Mouse (Mus musculus): ENCODE results near the gene Trim71. TPM values are rescaled to one million over a fixed set of nuclear protein-coding genes. Genes with fewer than 3 reads are reported as not detected.
A peak's percentile ranks its signal among the peaks of the same experiment; 100 is the strongest.

Trim71 gene
- polyA plus RNA-seq, 1 experiment from 2014 or later = 1.9 TPM

- 64% methylated on average over 5 of the region's 5 CpGs for WGBS
- H3K4me1 ChIP-seq (ENCODE audit: control insufficient read depth, insufficient read depth, low read length) = peaks cover 5% of the 10 kb centered on the region; the same call in 1 of the 2 replicates
- H3K27ac ChIP-seq (replicated peaks; ENCODE audit: low read depth, low read length) = no peak overlapping the region
- H3K9me3 ChIP-seq (replicated peaks; ENCODE audit: control insufficient read depth, low read length) = no peaks in the 10 kb centered on the region
- no peak overlapping the region for H3K9ac ChIP-seq (replicated peaks; ENCODE audit: low read length)
- DNase-seq (ENCODE audit: low spot score) (no peak), ATAC-seq (replicated peaks; ENCODE audit: insufficient number of reproducible peaks, low FRiP score, low TSS enrichment, low read depth) (no peak)
- no peak overlapping the region for H3K4me3 ChIP-seq (ENCODE audit: low read depth, low read length)
- no peaks in the 10 kb centered on the region for H3K36me3 ChIP-seq (replicated peaks; ENCODE audit: control insufficient read depth, insufficient read depth, low read depth, low read length)
- no peaks in the 10 kb centered on the region for H3K27me3 ChIP-seq (ENCODE audit: control insufficient read depth, insufficient read depth, low read length)
- H3K4me2 ChIP-seq (ENCODE audit: low read depth, low read length) = no peak overlapping the region
Observed at GRCm38 (mm10) chr9:114554355-114554979, 9.7 kb downstream of the Trim71 start.

- H3K9ac ChIP-seq (replicated peaks; ENCODE audit: low read length) = no peak overlapping the region
- no peaks in the 10 kb centered on the region for H3K9me3 ChIP-seq (replicated peaks; ENCODE audit: control insufficient read depth, low read length)
- H3K4me1 ChIP-seq (ENCODE audit: control insufficient read depth, insufficient read depth, low read length) = peaks cover 5% of the 10 kb centered on the region; the same call in 1 of the 2 replicates
- DNase-seq (ENCODE audit: low spot score) (no peak), ATAC-seq (replicated peaks; ENCODE audit: insufficient number of reproducible peaks, low FRiP score, low TSS enrichment, low read depth) (no peak)
- no peak overlapping the region for H3K4me2 ChIP-seq (ENCODE audit: low read depth, low read length)
- H3K27me3 ChIP-seq (ENCODE audit: control insufficient read depth, insufficient read depth, low read length) = no peaks in the 10 kb centered on the region
- no peak overlapping the region for H3K27ac ChIP-seq (replicated peaks; ENCODE audit: low read depth, low read length)
- H3K36me3 ChIP-seq (replicated peaks; ENCODE audit: control insufficient read depth, insufficient read depth, low read depth, low read length) = no peaks in the 10 kb centered on the region
- H3K4me3 ChIP-seq (ENCODE audit: low read depth, low read length) = no peak overlapping the region
Observed at GRCm38 (mm10) chr9:114553828-114554227, 10.3 kb downstream of the Trim71 start.

- H3K27ac ChIP-seq (replicated peaks; ENCODE audit: low read depth, low read length) = no peak overlapping the region; the same call in 1 of the 2 replicates
- WGBS = 21% methylated on average over 6 of the region's 6 CpGs
Observed at GRCm38 (mm10) chr9:114550033-114550432, 14.1 kb downstream of the Trim71 start.

GRCm38 (mm10) chr9:114549117-114549516 lies 15.1 kb downstream of the Trim71 start:
- 20% methylated on average over 5 of the region's 5 CpGs for WGBS
- Histone ChIP-seq H3K9me3 (replicated peaks; ENCODE audit: control insufficient read depth, low read length) (no peaks in the 10 kb centered on the region), H3K36me3 (replicated peaks; ENCODE audit: control insufficient read depth, insufficient read depth, low read depth, low read length) (no peaks in the 10 kb centered on the region), H3K9ac (replicated peaks; ENCODE audit: low read length) (no peak overlapping the region), H3K27me3 (ENCODE audit: control insufficient read depth, insufficient read depth, low read length) (no peaks in the 10 kb centered on the region), H3K4me2 (ENCODE audit: low read depth, low read length) (no peak overlapping the region), H3K27ac (replicated peaks; ENCODE audit: low read depth, low read length) (no peak overlapping the region), H3K4me1 (ENCODE audit: control insufficient read depth, insufficient read depth, low read length) (peaks cover 9% of the 10 kb centered on the region; the same call in 1 of the 2 replicates), H3K4me3 (ENCODE audit: low read depth, low read length) (no peak overlapping the region)
- no peak for DNase-seq (ENCODE audit: low spot score)
- no peak for ATAC-seq (replicated peaks; ENCODE audit: insufficient number of reproducible peaks, low FRiP score, low TSS enrichment, low read depth)

More at GRCm38 (mm10) chr9:114550033-114550432, 14.1 kb downstream of the Trim71 start:
- peaks cover 9% of the 10 kb centered on the region; the same call in 1 of the 2 replicates for H3K4me1 ChIP-seq (ENCODE audit: control insufficient read depth, insufficient read depth, low read length)
- no peak overlapping the region for H3K4me2 ChIP-seq (ENCODE audit: low read depth, low read length)
- no peaks in the 10 kb centered on the region for H3K27me3 ChIP-seq (ENCODE audit: control insufficient read depth, insufficient read depth, low read length)
- no peak for ATAC-seq (replicated peaks; ENCODE audit: insufficient number of reproducible peaks, low FRiP score, low TSS enrichment, low read depth)
- no peak for DNase-seq (ENCODE audit: low spot score)
- H3K9me3 ChIP-seq (replicated peaks; ENCODE audit: control insufficient read depth, low read length) = no peaks in the 10 kb centered on the region
- H3K36me3 ChIP-seq (replicated peaks; ENCODE audit: control insufficient read depth, insufficient read depth, low read depth, low read length) = no peaks in the 10 kb centered on the region
- no peak overlapping the region for H3K9ac ChIP-seq (replicated peaks; ENCODE audit: low read length)
- no peak overlapping the region for H3K4me3 ChIP-seq (ENCODE audit: low read depth, low read length)

GRCm38 (mm10) chr9:114548496-114548895 lies 15.7 kb downstream of the Trim71 start:
- no peak overlapping the region for H3K4me3 ChIP-seq (ENCODE audit: low read depth, low read length)
- peaks cover 9% of the 10 kb centered on the region; the same call in 1 of the 2 replicates for H3K4me1 ChIP-seq (ENCODE audit: control insufficient read depth, insufficient read depth, low read length)
- ATAC-seq (replicated peaks; ENCODE audit: insufficient number of reproducible peaks, low FRiP score, low TSS enrichment, low read depth) = no peak
- H3K9ac ChIP-seq (replicated peaks; ENCODE audit: low read length) = no peak overlapping the region
- no peaks in the 10 kb centered on the region for H3K9me3 ChIP-seq (replicated peaks; ENCODE audit: control insufficient read depth, low read length)
- H3K27me3 ChIP-seq (ENCODE audit: control insufficient read depth, insufficient read depth, low read length) = no peaks in the 10 kb centered on the region
- WGBS = 13% methylated on average over 4 of the region's 4 CpGs
- no peak overlapping the region; the same call in 1 of the 2 replicates for H3K27ac ChIP-seq (replicated peaks; ENCODE audit: low read depth, low read length)
- no peak overlapping the region for H3K4me2 ChIP-seq (ENCODE audit: low read depth, low read length)
- no peak for DNase-seq (ENCODE audit: low spot score)
- H3K36me3 ChIP-seq (replicated peaks; ENCODE audit: control insufficient read depth, insufficient read depth, low read depth, low read length) = no peaks in the 10 kb centered on the region

GRCm38 (mm10) chr9:114547643-114548077 lies 16.5 kb downstream of the Trim71 start:
- Histone ChIP-seq H3K9me3 (replicated peaks; ENCODE audit: control insufficient read depth, low read length) (no peaks in the 10 kb centered on the region), H3K36me3 (replicated peaks; ENCODE audit: control insufficient read depth, insufficient read depth, low read depth, low read length) (no peaks in the 10 kb centered on the region), H3K9ac (replicated peaks; ENCODE audit: low read length) (no peak overlapping the region), H3K4me1 (ENCODE audit: control insufficient read depth, insufficient read depth, low read length) (peaks cover 9% of the 10 kb centered on the region; the same call in 1 of the 2 replicates), H3K4me2 (ENCODE audit: low read depth, low read length) (no peak overlapping the region), H3K27ac (replicated peaks; ENCODE audit: low read depth, low read length) (no peak overlapping the region), H3K27me3 (ENCODE audit: control insufficient read depth, insufficient read depth, low read length) (no peaks in the 10 kb centered on the region), H3K4me3 (ENCODE audit: low read depth, low read length) (no peak overlapping the region)
- DNase-seq (ENCODE audit: low spot score) = no peak
- ATAC-seq (replicated peaks; ENCODE audit: insufficient number of reproducible peaks, low FRiP score, low TSS enrichment, low read depth) = no peak
- 22% methylated on average over 6 of the region's 6 CpGs for WGBS

- no peak for ATAC-seq (replicated peaks; ENCODE audit: insufficient number of reproducible peaks, low FRiP score, low TSS enrichment, low read depth)
- Histone ChIP-seq H3K4me3 (ENCODE audit: low read depth, low read length) (no peak overlapping the region), H3K4me2 (ENCODE audit: low read depth, low read length) (no peak overlapping the region), H3K27ac (replicated peaks; ENCODE audit: low read depth, low read length) (no peak overlapping the region), H3K27me3 (ENCODE audit: control insufficient read depth, insufficient read depth, low read length) (no peaks in the 10 kb centered on the region), H3K36me3 (replicated peaks; ENCODE audit: control insufficient read depth, insufficient read depth, low read depth, low read length) (no peaks in the 10 kb centered on the region), H3K9ac (replicated peaks; ENCODE audit: low read length) (no peak overlapping the region), H3K4me1 (ENCODE audit: control insufficient read depth, insufficient read depth, low read length) (peaks cover 9% of the 10 kb centered on the region; the same call in 1 of the 2 replicates), H3K9me3 (replicated peaks; ENCODE audit: control insufficient read depth, low read length) (no peaks in the 10 kb centered on the region)
- 53% methylated on average over 12 of the region's 12 CpGs for WGBS
- no peak for DNase-seq (ENCODE audit: low spot score)
Observed at GRCm38 (mm10) chr9:114546765-114547164, 17.4 kb downstream of the Trim71 start.

- no peak for ATAC-seq (replicated peaks; ENCODE audit: insufficient number of reproducible peaks, low FRiP score, low TSS enrichment, low read depth)
- no peak overlapping the region for H3K9ac ChIP-seq (replicated peaks; ENCODE audit: low read length)
- peak; percentile 61 for DNase-seq (ENCODE audit: low spot score)
- peaks cover 7% of the 10 kb centered on the region; the same call in 1 of the 2 replicates for H3K4me1 ChIP-seq (ENCODE audit: control insufficient read depth, insufficient read depth, low read length)
- H3K36me3 ChIP-seq (replicated peaks; ENCODE audit: control insufficient read depth, insufficient read depth, low read depth, low read length) = no peaks in the 10 kb centered on the region
- no peak overlapping the region for H3K4me2 ChIP-seq (ENCODE audit: low read depth, low read length)
- no peaks in the 10 kb centered on the region for H3K27me3 ChIP-seq (ENCODE audit: control insufficient read depth, insufficient read depth, low read length)
- WGBS = 36% methylated on average over 9 of the region's 9 CpGs
- no peak overlapping the region for H3K27ac ChIP-seq (replicated peaks; ENCODE audit: low read depth, low read length)
- H3K9me3 ChIP-seq (replicated peaks; ENCODE audit: control insufficient read depth, low read length) = no peaks in the 10 kb centered on the region
- no peak overlapping the region for H3K4me3 ChIP-seq (ENCODE audit: low read depth, low read length)
Observed at GRCm38 (mm10) chr9:114544754-114545393, 19.3 kb downstream of the Trim71 start.
